Mouse (Mus musculus): ENCODE results near the gene Zar1. TPM values are rescaled to one million over a fixed set of nuclear protein-coding genes. Genes with fewer than 3 reads are reported as not detected.
A peak's percentile ranks its signal among the peaks of the same experiment; 100 is the strongest.
"Not testable (repeated sequence)": the region's sequence is repeated elsewhere in the genome, so short reads cannot be mapped to it uniquely, and the experiment has no call there.

The Zar1 gene
- polyA plus RNA-seq (2011; ENCODE audit: insufficient read length, low read depth, missing spikeins) = 0.27 TPM in 1 of 2 replicates, not detected in the other

DNA sequence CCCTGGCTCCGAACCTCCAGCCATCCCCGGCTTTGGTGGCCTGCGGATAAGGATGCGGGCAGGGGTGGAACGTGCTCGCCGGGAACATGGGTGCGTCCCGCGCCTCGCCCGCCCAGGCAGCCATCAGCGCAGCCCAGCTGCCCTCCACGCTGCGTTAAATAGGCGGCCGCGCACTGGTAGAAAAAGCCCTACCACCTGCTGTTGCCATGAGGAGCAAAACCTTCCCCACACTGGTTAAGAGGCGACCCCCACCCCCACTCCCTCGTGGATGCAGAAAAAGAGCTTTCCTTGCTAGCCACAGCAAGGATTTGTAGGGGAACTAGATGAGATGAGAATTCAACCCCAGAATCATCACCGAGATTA, at the start of gene Zar1:
Gene Zar1, minus strand, starts transcription at position 285 of the 363 bp plus-strand sequence.
- H3K4me3 ChIP-seq (ENCODE audit: insufficient read depth, low read length) = peak within 1 kb of the TSS; percentile 9; the same call in 1 of the 2 replicates
- not testable (repeated sequence) for H3K4me1 ChIP-seq (ENCODE audit: control insufficient read depth, insufficient read depth, low read length); H3K27ac ChIP-seq (ENCODE audit: insufficient read depth, low read length)

DNA sequence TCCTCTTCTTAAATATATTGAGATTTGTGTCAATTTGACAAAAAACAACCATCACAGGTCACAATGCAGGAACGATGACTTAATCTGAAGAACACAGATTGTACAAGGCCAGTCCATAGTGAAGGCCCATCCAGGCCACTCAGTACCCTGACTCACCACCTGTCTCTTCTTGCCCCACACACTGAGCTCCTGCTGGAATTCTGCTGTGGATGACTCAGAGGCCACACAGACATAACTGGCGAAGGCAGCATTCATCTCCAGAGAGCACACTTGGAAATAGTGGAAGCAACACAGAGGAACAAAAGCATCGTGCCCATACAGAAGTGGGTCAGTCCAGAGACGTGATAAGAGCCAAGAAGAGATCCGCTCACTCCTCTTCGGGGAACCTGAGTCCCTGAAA, 49.0 kb upstream of the Zar1 start:
- no peak overlapping the region for H3K27ac ChIP-seq (ENCODE audit: insufficient read depth, low read length)
- H3K4me1 ChIP-seq (ENCODE audit: control insufficient read depth, insufficient read depth, low read length) = peaks cover 3% of the 10 kb centered on the region; the same call in 1 of the 2 replicates
- TF ChIP-seq POLR2A (IDR thresholded peaks at IDR 0.05; ENCODE audit: low read depth, low read length) = no peak
- no peak for TF ChIP-seq CTCF (IDR thresholded peaks at IDR 0.05; ENCODE audit: borderline replicate concordance, insufficient read depth, low read length)
- no peak overlapping the region for H3K4me3 ChIP-seq (ENCODE audit: insufficient read depth, low read length)

DNA sequence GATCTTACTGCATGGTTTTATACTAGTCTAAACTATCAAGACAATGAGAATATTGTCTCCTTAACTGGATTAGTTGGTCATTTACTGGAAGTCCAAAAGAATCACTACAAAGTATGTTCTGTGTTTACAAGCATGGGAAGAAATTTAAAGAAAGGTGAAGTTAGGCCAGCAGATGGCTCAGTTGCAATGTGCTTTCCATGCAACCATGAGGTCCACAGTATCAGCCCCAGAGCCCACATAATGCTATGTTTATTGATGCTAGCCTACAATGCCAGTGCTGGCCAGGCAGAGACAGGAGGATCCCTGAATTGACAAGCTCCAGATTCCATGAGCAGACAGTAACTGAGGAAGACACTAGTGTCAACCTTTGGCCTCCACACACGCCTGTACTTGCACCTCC, 40.0 kb upstream of the Zar1 start:
- TF ChIP-seq CTCF (IDR thresholded peaks at IDR 0.05; ENCODE audit: borderline replicate concordance, insufficient read depth, low read length) (no peak), POLR2A (IDR thresholded peaks at IDR 0.05; ENCODE audit: low read depth, low read length) (no peak)
- no peaks in the 10 kb centered on the region for H3K4me1 ChIP-seq (ENCODE audit: control insufficient read depth, insufficient read depth, low read length)
- no peak overlapping the region for H3K4me3 ChIP-seq (ENCODE audit: insufficient read depth, low read length)
- no peak overlapping the region for H3K27ac ChIP-seq (ENCODE audit: insufficient read depth, low read length)

DNA sequence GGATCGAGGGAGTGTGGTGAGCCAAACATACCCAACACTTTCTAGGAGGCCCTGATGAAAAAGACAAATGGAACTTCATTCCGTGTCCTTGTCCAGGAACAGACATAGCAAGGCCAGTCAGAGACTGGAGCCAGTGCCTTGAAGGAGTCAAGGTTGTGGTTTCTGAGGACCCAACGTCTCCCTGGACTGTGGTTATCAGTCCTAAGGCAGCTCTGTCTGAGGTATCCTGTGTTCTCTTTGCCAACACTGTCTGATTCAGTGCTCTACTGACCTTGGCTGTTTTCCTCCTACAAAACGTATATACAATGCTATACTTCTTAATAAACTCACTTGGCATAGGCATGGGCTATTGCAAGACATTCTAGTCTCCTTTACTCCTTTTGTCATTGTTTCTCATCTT, 36.4 kb upstream of the Zar1 start:
- TF ChIP-seq POLR2A (IDR thresholded peaks at IDR 0.05; ENCODE audit: low read depth, low read length) (no peak), CTCF (IDR thresholded peaks at IDR 0.05; ENCODE audit: borderline replicate concordance, insufficient read depth, low read length) (no peak)
- no peak overlapping the region for H3K27ac ChIP-seq (ENCODE audit: insufficient read depth, low read length)
- H3K4me3 ChIP-seq (ENCODE audit: insufficient read depth, low read length) = no peak overlapping the region
- no peaks in the 10 kb centered on the region for H3K4me1 ChIP-seq (ENCODE audit: control insufficient read depth, insufficient read depth, low read length)

DNA sequence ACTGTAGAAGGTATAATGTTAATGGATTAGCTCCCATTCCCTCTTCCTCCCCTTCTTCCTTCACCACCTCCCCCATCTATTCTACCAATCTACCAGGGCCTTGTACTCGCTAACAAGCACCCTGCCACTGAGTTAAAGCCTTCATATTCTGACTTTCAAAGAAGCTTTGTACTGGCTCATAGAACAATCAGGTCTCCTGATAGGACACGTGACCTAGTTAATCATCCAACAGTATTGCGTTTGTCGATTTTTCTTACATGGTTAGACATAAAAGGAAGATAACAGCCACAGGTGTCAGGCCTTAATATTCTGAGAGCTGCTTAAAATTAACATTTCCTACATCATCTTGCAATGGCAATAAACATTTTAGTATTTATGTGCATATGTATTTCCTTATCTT, 22.1 kb upstream of the Zar1 start:
- Histone ChIP-seq H3K4me1 (ENCODE audit: control insufficient read depth, insufficient read depth, low read length) (no peaks in the 10 kb centered on the region), H3K4me3 (ENCODE audit: insufficient read depth, low read length) (no peak overlapping the region), H3K27ac (ENCODE audit: insufficient read depth, low read length) (no peak overlapping the region)
- TF ChIP-seq POLR2A (IDR thresholded peaks at IDR 0.05; ENCODE audit: low read depth, low read length) = no peak
- no peak for TF ChIP-seq CTCF (IDR thresholded peaks at IDR 0.05; ENCODE audit: borderline replicate concordance, insufficient read depth, low read length)

DNA sequence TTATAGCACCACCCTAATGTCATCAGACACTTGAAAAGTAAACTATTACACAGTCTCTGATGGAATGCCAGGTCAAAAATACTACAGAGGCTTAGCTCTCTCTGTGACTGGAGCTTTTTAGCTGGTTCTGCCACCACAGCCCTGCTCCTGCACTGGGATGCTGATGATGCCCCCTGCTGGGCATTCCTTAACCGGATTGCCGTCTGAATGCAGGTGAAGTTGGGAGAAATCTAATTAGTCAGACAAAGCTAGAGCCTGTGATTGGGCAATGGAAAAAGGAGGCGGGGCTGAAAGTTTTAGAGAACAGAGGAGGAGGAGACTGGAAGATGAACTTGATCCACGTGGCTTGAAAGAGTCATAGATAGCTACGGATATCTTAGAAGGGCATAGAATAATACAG, 20.0 kb upstream of the Zar1 start:
- TF ChIP-seq POLR2A (IDR thresholded peaks at IDR 0.05; ENCODE audit: low read depth, low read length) (no peak), CTCF (IDR thresholded peaks at IDR 0.05; ENCODE audit: borderline replicate concordance, insufficient read depth, low read length) (peak; percentile 53; the same call in 1 of the 2 replicates)
- H3K27ac ChIP-seq (ENCODE audit: insufficient read depth, low read length) = no peak overlapping the region
- H3K4me1 ChIP-seq (ENCODE audit: control insufficient read depth, insufficient read depth, low read length) = no peaks in the 10 kb centered on the region
- no peak overlapping the region for H3K4me3 ChIP-seq (ENCODE audit: insufficient read depth, low read length)

DNA sequence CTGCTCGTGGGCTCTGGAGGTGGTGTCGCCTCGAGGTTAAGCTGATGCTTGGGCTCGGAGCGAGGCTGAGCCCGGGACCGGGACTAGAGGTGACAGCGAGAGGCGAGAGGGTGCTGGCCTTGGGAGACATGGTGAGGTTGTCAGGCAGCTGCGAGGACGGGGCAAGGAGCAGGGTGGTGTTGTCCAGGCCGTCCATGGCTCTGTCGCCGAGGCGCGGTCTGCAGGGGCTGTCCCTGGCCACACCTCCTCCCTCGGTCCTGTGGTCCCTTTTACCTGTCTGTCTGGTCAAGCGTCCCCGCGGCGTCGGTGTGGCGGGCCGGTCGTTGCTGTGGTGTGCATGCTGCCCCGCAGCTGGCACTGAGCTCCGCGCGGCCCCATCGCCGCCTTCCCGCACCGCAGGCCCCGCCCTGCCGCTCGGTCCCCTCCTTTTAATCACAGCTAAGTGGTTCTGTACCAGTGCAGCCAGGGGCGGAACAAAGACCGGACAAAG, 6.2 kb upstream of the Zar1 start, which contains the start of gene Gm5868:
Gene Gm5868, minus strand, starts transcription at position 360 of the 490 bp plus-strand sequence.
- no peak for TF ChIP-seq CTCF (IDR thresholded peaks at IDR 0.05; ENCODE audit: borderline replicate concordance, insufficient read depth, low read length)
- TF ChIP-seq POLR2A (IDR thresholded peaks at IDR 0.05; ENCODE audit: low read depth, low read length) = no peak
- H3K4me1 ChIP-seq (ENCODE audit: control insufficient read depth, insufficient read depth, low read length) = no peaks in the 10 kb centered on the region
- H3K4me3 ChIP-seq (ENCODE audit: insufficient read depth, low read length) = 0 out of 2 replicates have a peak within 1 kb of the TSS, but pooled peaks have one; percentile 14
- no peak within 1 kb of the TSS for H3K27ac ChIP-seq (ENCODE audit: insufficient read depth, low read length)

DNA sequence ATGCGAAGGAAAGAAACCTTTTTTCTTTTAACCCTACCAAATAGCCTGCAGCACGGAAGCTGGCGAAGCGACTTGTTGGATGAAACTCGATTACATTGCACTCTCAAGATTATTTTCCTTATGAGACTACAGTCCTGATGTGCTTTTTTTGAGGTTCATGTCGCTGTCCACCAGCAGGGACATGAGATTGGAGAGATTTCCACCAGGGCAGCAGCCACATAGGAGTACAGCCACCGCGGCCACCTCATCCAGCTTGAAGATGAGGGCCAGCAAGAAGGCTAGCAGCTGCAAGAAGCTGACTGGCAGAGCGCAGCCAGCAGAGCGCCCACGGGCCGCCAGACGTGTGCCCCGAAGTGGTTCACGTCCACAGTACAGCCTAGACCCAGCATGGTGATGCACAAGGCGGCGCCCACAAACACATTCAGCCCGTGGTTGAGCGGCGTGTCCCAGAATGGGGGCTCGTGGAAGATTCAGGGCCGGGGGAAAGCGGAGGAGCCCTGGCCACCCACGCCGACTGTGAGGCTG, 5.7 kb upstream of the Zar1 start:
- not testable (repeated sequence) for H3K4me3 ChIP-seq (ENCODE audit: insufficient read depth, low read length); H3K4me1 ChIP-seq (ENCODE audit: control insufficient read depth, insufficient read depth, low read length); H3K27ac ChIP-seq (ENCODE audit: insufficient read depth, low read length)

DNA sequence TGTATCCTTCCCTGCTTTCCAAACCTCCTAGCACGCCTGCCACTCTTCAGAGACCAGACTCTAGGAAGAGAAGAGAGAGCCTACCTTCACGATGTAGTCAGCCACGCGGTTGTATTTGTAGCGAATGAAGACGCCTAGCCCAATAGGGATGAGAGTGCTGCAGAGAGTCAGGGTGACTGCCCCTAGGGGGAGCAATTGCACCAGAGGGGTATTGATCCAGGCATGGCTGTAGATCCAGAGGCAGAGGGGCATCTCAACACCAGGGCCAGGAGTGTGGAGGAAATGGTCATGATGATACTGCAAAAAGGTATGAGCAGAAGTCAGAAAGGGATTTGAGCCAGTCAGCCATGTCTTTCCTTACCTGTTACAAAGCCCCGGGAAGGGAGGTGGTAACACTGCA, 5.1 kb upstream of the Zar1 start:
- not testable (repeated sequence) for H3K27ac ChIP-seq (ENCODE audit: insufficient read depth, low read length); H3K4me3 ChIP-seq (ENCODE audit: insufficient read depth, low read length); H3K4me1 ChIP-seq (ENCODE audit: control insufficient read depth, insufficient read depth, low read length)

DNA sequence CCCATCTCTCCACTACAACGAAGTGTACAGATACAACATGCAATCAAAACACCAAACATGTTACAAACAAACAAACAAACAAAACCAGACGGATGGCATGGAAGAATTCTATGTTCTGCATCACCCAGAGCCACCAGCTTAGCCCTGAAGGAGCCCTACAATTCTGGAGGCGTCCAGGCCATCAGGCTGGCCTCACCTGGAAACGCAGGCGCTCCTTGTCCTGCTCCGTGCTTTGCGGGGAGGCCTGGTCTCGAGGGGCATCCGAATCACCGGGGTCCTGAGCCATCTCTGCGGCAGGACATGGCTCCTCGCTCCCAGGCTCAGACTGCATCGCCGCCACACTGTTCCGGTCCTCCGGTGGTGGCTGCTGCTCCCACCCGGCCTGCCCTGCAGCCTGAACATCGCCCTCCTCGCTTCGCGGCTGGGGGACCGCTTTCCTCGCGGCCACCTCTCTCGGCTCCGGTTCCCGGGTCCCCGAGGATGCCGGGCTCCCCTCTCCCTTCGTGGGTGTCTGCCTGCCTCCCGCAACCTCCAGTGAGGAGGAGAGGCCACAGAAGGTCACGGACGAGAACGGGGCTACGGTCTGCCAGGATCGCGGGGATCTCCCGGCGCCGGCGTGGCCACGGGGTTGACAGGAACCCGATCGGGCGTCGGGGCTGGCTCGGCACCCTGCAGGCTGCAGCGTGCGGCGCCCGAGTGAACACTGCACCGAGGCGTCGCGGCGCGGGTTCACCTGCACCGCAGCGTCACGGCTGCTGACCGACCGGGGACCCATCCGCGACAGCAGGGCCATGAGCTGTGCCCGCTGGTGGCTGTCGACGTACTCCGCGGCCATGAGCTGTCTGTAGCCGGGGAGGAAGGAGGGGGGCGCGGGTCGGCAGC, 725 bp downstream of the Zar1 start:
- H3K4me3 ChIP-seq (ENCODE audit: insufficient read depth, low read length) = peak overlapping the region; percentile 9; the same call in 1 of the 2 replicates
- not testable (repeated sequence) for H3K27ac ChIP-seq (ENCODE audit: insufficient read depth, low read length); H3K4me1 ChIP-seq (ENCODE audit: control insufficient read depth, insufficient read depth, low read length)

DNA sequence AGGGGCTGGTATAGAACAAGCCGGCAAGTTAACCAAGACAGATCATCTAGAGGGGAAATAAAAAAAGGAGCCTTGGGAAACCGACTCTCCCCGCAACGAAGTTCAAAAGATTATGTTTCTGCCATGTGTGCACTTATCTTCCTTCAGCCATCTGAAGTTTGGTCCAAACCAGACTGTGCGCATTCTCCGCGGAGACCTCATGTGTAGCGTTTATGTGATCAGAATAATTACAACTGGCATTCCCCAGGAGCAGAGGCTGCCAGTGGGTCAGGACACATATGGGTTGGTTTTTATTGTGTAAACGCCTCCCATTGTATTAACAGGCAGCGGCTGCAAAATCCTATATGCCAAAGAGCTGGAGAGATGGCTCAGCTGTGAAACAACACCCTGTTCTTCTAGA, 1.5 kb downstream of the Zar1 start:
- not testable (repeated sequence) for H3K27ac ChIP-seq (ENCODE audit: insufficient read depth, low read length); H3K4me3 ChIP-seq (ENCODE audit: insufficient read depth, low read length); H3K4me1 ChIP-seq (ENCODE audit: control insufficient read depth, insufficient read depth, low read length)

Measured in embryonic fibroblast, embryonic 13.5 days (primary cell).